Mouse (Mus musculus) cerebellum, postnatal 4 days (tissue): ENCODE measurements around the gene Tmem59l.
"Not testable (repeated sequence)": the region's sequence is repeated elsewhere in the genome, so short reads cannot be mapped to it uniquely, and the experiment has no call there.

Experiments used
- DNase-seq, 2 experiments: peaks; one replicate each; pipeline ENCODE4 v3.0.0; 2022; ENCODE audit warnings: low spot score in 2 of 2, mixed read lengths in 1 of 2

Gene Tmem59l

GRCm38 (mm10) chr8:70486941-70487520, at the start of gene Tmem59l:
Gene Tmem59l, minus strand, starts transcription at chr8:70487358.
- no peak for DNase-seq

GRCm38 (mm10) chr8:70535701-70536100, 48.5 kb upstream of the Tmem59l start:
- no peak for DNase-seq

- no peak for DNase-seq
Observed at GRCm38 (mm10) chr8:70535221-70535620, 48.1 kb upstream of the Tmem59l start.

GRCm38 (mm10) chr8:70534281-70534680, 47.1 kb upstream of the Tmem59l start:
- no peak for DNase-seq

GRCm38 (mm10) chr8:70530314-70530713, 43.2 kb upstream of the Tmem59l start:
- no peak for DNase-seq

GRCm38 (mm10) chr8:70529741-70530161, 42.6 kb upstream of the Tmem59l start:
- DNase-seq: no peak

GRCm38 (mm10) chr8:70529299-70529698, 42.1 kb upstream of the Tmem59l start:
- DNase-seq: no peak

GRCm38 (mm10) chr8:70528182-70528797, 41.1 kb upstream of the Tmem59l start:
- DNase-seq: no peak

GRCm38 (mm10) chr8:70527512-70528181, 40.5 kb upstream of the Tmem59l start, which contains the start of the genes Fkbp8 and Kxd1:
Gene Fkbp8, plus strand, starts transcription at chr8:70527724.
Gene Kxd1, minus strand, starts transcription at chr8:70527956.
- DNase-seq: peak; percentile 98 to 100

GRCm38 (mm10) chr8:70527111-70527511, 40.0 kb upstream of the Tmem59l start:
- no peak for DNase-seq

GRCm38 (mm10) chr8:70522592-70523403, 35.6 kb upstream of the Tmem59l start:
- DNase-seq: peak; percentile 92 to 95

GRCm38 (mm10) chr8:70519606-70520005, 32.4 kb upstream of the Tmem59l start:
- no peak for DNase-seq

GRCm38 (mm10) chr8:70519043-70519442, 31.9 kb upstream of the Tmem59l start:
- DNase-seq: no peak

- DNase-seq: no peak
Observed at GRCm38 (mm10) chr8:70517940-70518643, 30.9 kb upstream of the Tmem59l start.

GRCm38 (mm10) chr8:70513441-70513840, 26.3 kb upstream of the Tmem59l start:
- DNase-seq: no peak

- DNase-seq: no peak
Observed at GRCm38 (mm10) chr8:70512253-70512903, 25.2 kb upstream of the Tmem59l start.

GRCm38 (mm10) chr8:70511770-70512169, 24.6 kb upstream of the Tmem59l start:
- DNase-seq: no peak

- DNase-seq: not testable (repeated sequence)
Observed at GRCm38 (mm10) chr8:70511174-70511573, 24.0 kb upstream of the Tmem59l start.

GRCm38 (mm10) chr8:70510228-70510915, 23.2 kb upstream of the Tmem59l start, which contains the start of gene Uba52:
Gene Uba52, minus strand, starts transcription at chr8:70510801.
- DNase-seq: peak; percentile 98

GRCm38 (mm10) chr8:70509281-70509952, 22.3 kb upstream of the Tmem59l start:
- no peak for DNase-seq
